Mouse (Mus musculus): ENCODE measurements at regions not wholly inside any gene's neighbourhood (a gene's known extent, or its start where the extent isn't known, plus 50 kb on each side); places are given as distances from the start of the nearest gene placed in this dataset.

GRCm38 (mm10) chr16:21293569-21293968 is 89.0 kb downstream of the Ephb3 start:
- H3K9me3 ChIP-seq (replicated peaks; ENCODE audit: control insufficient read depth, low read length) = no peaks in the 10 kb centered on the region; the same call in 1 of the 2 replicates
- no peaks in the 10 kb centered on the region for H3K36me3 ChIP-seq (ENCODE audit: control insufficient read depth, insufficient read depth, low read length)
- DNase-seq (ENCODE audit: low spot score) (no peak), ATAC-seq (no peak)
- whole genome bisulfite sequencing = 33% methylated on average over 3 of the region's 3 CpGs
- no peaks in the 10 kb centered on the region for H3K27me3 ChIP-seq (replicated peaks; ENCODE audit: control insufficient read depth, insufficient read depth, low read length)
- peaks cover 13% of the 10 kb centered on the region; the same call in 1 of the 2 replicates for H3K4me1 ChIP-seq (ENCODE audit: control insufficient read depth, insufficient read depth, low read length)
- H3K4me3 ChIP-seq (ENCODE audit: low read depth, low read length) = no peak overlapping the region
- no peak overlapping the region for H3K27ac ChIP-seq (ENCODE audit: low read depth, low read length)
- no peak overlapping the region for H3K4me2 ChIP-seq (ENCODE audit: low read length)
- H3K9ac ChIP-seq (ENCODE audit: low read length) = no peak overlapping the region

GRCm38 (mm10) chr16:21294677-21295411 is 90.3 kb downstream of the Ephb3 start:
- no peaks in the 10 kb centered on the region for H3K36me3 ChIP-seq (ENCODE audit: control insufficient read depth, insufficient read depth, low read length)
- no peaks in the 10 kb centered on the region for H3K9me3 ChIP-seq (replicated peaks; ENCODE audit: control insufficient read depth, low read length)
- H3K27ac ChIP-seq (ENCODE audit: low read depth, low read length) = no peak overlapping the region
- H3K4me3 ChIP-seq (ENCODE audit: low read depth, low read length) = no peak overlapping the region
- 30% methylated on average over 9 of the region's 9 CpGs for WGBS
- peaks cover 13% of the 10 kb centered on the region; the same call in 1 of the 2 replicates for H3K4me1 ChIP-seq (ENCODE audit: control insufficient read depth, insufficient read depth, low read length)
- H3K27me3 ChIP-seq (replicated peaks; ENCODE audit: control insufficient read depth, insufficient read depth, low read length) = no peaks in the 10 kb centered on the region
- H3K9ac ChIP-seq (ENCODE audit: low read length) = no peak overlapping the region
- DNase-seq (ENCODE audit: low spot score) (peak; percentile 38), ATAC-seq (no peak)
- H3K4me2 ChIP-seq (ENCODE audit: low read length) = no peak overlapping the region

- ATAC-seq (0 out of 2 replicates have a peak, but pooled peaks have one; percentile 34), DNase-seq (ENCODE audit: low spot score) (peak; percentile 37)
- Histone ChIP-seq H3K9ac (ENCODE audit: low read length) (no peak overlapping the region), H3K4me1 (ENCODE audit: control insufficient read depth, insufficient read depth, low read length) (peaks cover 13% of the 10 kb centered on the region; the same call in 1 of the 2 replicates), H3K36me3 (ENCODE audit: control insufficient read depth, insufficient read depth, low read length) (no peaks in the 10 kb centered on the region), H3K4me3 (ENCODE audit: low read depth, low read length) (no peak overlapping the region), H3K9me3 (replicated peaks; ENCODE audit: control insufficient read depth, low read length) (no peaks in the 10 kb centered on the region), H3K27ac (ENCODE audit: low read depth, low read length) (no peak overlapping the region), H3K4me2 (ENCODE audit: low read length) (no peak overlapping the region), H3K27me3 (replicated peaks; ENCODE audit: control insufficient read depth, insufficient read depth, low read length) (no peaks in the 10 kb centered on the region)
- WGBS = 67% methylated on average over 13 of the region's 13 CpGs
These were observed 91.6 kb downstream of the Ephb3 start for GRCm38 (mm10) chr16:21295956-21296733.

- Histone ChIP-seq H3K4me2 (ENCODE audit: low read length) (no peak overlapping the region), H3K9ac (ENCODE audit: low read length) (no peak overlapping the region), H3K36me3 (ENCODE audit: control insufficient read depth, insufficient read depth, low read length) (no peaks in the 10 kb centered on the region), H3K4me3 (ENCODE audit: low read depth, low read length) (no peak overlapping the region), H3K27ac (ENCODE audit: low read depth, low read length) (no peak overlapping the region), H3K9me3 (replicated peaks; ENCODE audit: control insufficient read depth, low read length) (no peaks in the 10 kb centered on the region), H3K27me3 (replicated peaks; ENCODE audit: control insufficient read depth, insufficient read depth, low read length) (no peaks in the 10 kb centered on the region), H3K4me1 (ENCODE audit: control insufficient read depth, insufficient read depth, low read length) (peaks cover 13% of the 10 kb centered on the region; the same call in 1 of the 2 replicates)
- ATAC-seq (no peak), DNase-seq (ENCODE audit: low spot score) (no peak)
- 90% methylated on average over 3 of the region's 3 CpGs for WGBS
These were observed 92.2 kb downstream of the Ephb3 start for GRCm38 (mm10) chr16:21296786-21297185.

GRCm38 (mm10) chr16:21298866-21299265 is 94.3 kb downstream of the Ephb3 start:
- WGBS = 74% methylated on average over 7 of the region's 7 CpGs
- no peak for ATAC-seq
- no peak overlapping the region for H3K4me3 ChIP-seq (ENCODE audit: low read depth, low read length)

GRCm38 (mm10) chr16:21305859-21306258 is 101.3 kb downstream of the Ephb3 start:
- H3K4me2 ChIP-seq (ENCODE audit: low read length) = no peak overlapping the region
- peaks cover 5% of the 10 kb centered on the region; the same call in 1 of the 2 replicates for H3K4me1 ChIP-seq (ENCODE audit: control insufficient read depth, insufficient read depth, low read length)
- H3K9me3 ChIP-seq (replicated peaks; ENCODE audit: control insufficient read depth, low read length) = no peaks in the 10 kb centered on the region
- H3K36me3 ChIP-seq (ENCODE audit: control insufficient read depth, insufficient read depth, low read length) = no peaks in the 10 kb centered on the region
- ATAC-seq (no peak), DNase-seq (ENCODE audit: low spot score) (no peak)
- WGBS = 90% methylated on average over 3 of the region's 3 CpGs
- no peak overlapping the region for H3K9ac ChIP-seq (ENCODE audit: low read length)
- no peaks in the 10 kb centered on the region for H3K27me3 ChIP-seq (replicated peaks; ENCODE audit: control insufficient read depth, insufficient read depth, low read length)
- no peak overlapping the region for H3K4me3 ChIP-seq (ENCODE audit: low read depth, low read length)
- no peak overlapping the region for H3K27ac ChIP-seq (ENCODE audit: low read depth, low read length)

More at GRCm38 (mm10) chr16:21298866-21299265, 94.3 kb downstream of the Ephb3 start:
- Histone ChIP-seq H3K4me1 (ENCODE audit: control insufficient read depth, insufficient read depth, low read length) (peaks cover 13% of the 10 kb centered on the region; the same call in 1 of the 2 replicates), H3K36me3 (ENCODE audit: control insufficient read depth, insufficient read depth, low read length) (no peaks in the 10 kb centered on the region), H3K27ac (ENCODE audit: low read depth, low read length) (no peak overlapping the region), H3K27me3 (replicated peaks; ENCODE audit: control insufficient read depth, insufficient read depth, low read length) (no peaks in the 10 kb centered on the region), H3K4me2 (ENCODE audit: low read length) (no peak overlapping the region), H3K9ac (ENCODE audit: low read length) (no peak overlapping the region), H3K9me3 (replicated peaks; ENCODE audit: control insufficient read depth, low read length) (no peaks in the 10 kb centered on the region)
- DNase-seq (ENCODE audit: low spot score) = no peak

GRCm38 (mm10) chr16:21308513-21308912 is 104.0 kb downstream of the Ephb3 start:
- H3K4me2 ChIP-seq (ENCODE audit: low read length) = no peak overlapping the region
- no peak for DNase-seq (ENCODE audit: low spot score)
- no peaks in the 10 kb centered on the region for H3K9me3 ChIP-seq (replicated peaks; ENCODE audit: control insufficient read depth, low read length)
- ATAC-seq = no peak
- H3K36me3 ChIP-seq (ENCODE audit: control insufficient read depth, insufficient read depth, low read length) = no peaks in the 10 kb centered on the region
- H3K4me3 ChIP-seq (ENCODE audit: low read depth, low read length) = no peak overlapping the region
- no peaks in the 10 kb centered on the region for H3K27me3 ChIP-seq (replicated peaks; ENCODE audit: control insufficient read depth, insufficient read depth, low read length)
- no peak overlapping the region for H3K9ac ChIP-seq (ENCODE audit: low read length)
- H3K27ac ChIP-seq (ENCODE audit: low read depth, low read length) = no peak overlapping the region
- whole genome bisulfite sequencing = 62% methylated on average over 8 of the region's 8 CpGs
- H3K4me1 ChIP-seq (ENCODE audit: control insufficient read depth, insufficient read depth, low read length) = peaks cover 5% of the 10 kb centered on the region; the same call in 1 of the 2 replicates

GRCm38 (mm10) chr16:21310636-21311615 is 106.4 kb downstream of the Ephb3 start:
- H3K9me3 ChIP-seq (replicated peaks; ENCODE audit: control insufficient read depth, low read length) = no peaks in the 10 kb centered on the region
- WGBS = 4% methylated on average over 35 of the region's 35 CpGs
- H3K9ac ChIP-seq (ENCODE audit: low read length) = peak overlapping the region; percentile 78
- no peaks in the 10 kb centered on the region for H3K36me3 ChIP-seq (ENCODE audit: control insufficient read depth, insufficient read depth, low read length)
- peak overlapping the region; percentile 67 for H3K27ac ChIP-seq (ENCODE audit: low read depth, low read length)
- H3K4me2 ChIP-seq (ENCODE audit: low read length) = peak overlapping the region; percentile 76
- peak; percentile 91 for ATAC-seq
- H3K4me3 ChIP-seq (ENCODE audit: low read depth, low read length) = peak overlapping the region; percentile 36
- DNase-seq (ENCODE audit: low spot score) = peak; percentile 80
- H3K4me1 ChIP-seq (ENCODE audit: control insufficient read depth, insufficient read depth, low read length) = peaks cover 8% of the 10 kb centered on the region; the same call in 1 of the 2 replicates
- H3K27me3 ChIP-seq (replicated peaks; ENCODE audit: control insufficient read depth, insufficient read depth, low read length) = no peaks in the 10 kb centered on the region
